Mouse (Mus musculus) embryonic facial prominence, embryonic 12.5 days (tissue): ENCODE data around the gene Foxo1. TPM values are rescaled to one million over a fixed set of nuclear protein-coding genes. Genes with fewer than 3 reads are reported as not detected.

Experiments used
- ATAC-seq: fragments of 200-750 bp; cut with Nextera tagmentation; 2 replicates; pipeline ENCODE4 v1.8.0; 2017; ENCODE audit not compliant: insufficient number of reproducible peaks, insufficient read depth, low FRiP score, low TSS enrichment
- H3K27ac ChIP-seq: fragments of 300-500 bp; sonication (generic); 2 replicates; pipeline ENCODE4 v1.5.1; 2016; ENCODE audit warnings: mild to moderate bottlenecking
- H3K27me3 ChIP-seq: fragments of 300-500 bp; sonication (generic); 2 replicates; pipeline ENCODE4 v1.6.1; 2016; ENCODE audit warnings: mild to moderate bottlenecking, moderate library complexity
- H3K36me3 ChIP-seq: fragments of 300-500 bp; sonication (generic); 2 replicates; pipeline ENCODE4 v1.6.1; 2016; ENCODE audit warnings: mild to moderate bottlenecking
- H3K4me1 ChIP-seq: fragments of 300-500 bp; sonication (generic); 2 replicates; pipeline ENCODE4 v1.6.1; 2016
- H3K4me2 ChIP-seq: fragments of 300-500 bp; sonication (generic); replicated peaks from 2 replicates; pipeline ENCODE4 v1.6.1; 2016; ENCODE audit warnings: mild to moderate bottlenecking, moderate library complexity
- H3K4me3 ChIP-seq: fragments of 300-500 bp; sonication (generic); 2 replicates; pipeline ENCODE4 v1.5.1; 2016; ENCODE audit warnings: mild to moderate bottlenecking
- H3K9ac ChIP-seq: fragments of 300-500 bp; sonication (generic); 2 replicates; pipeline ENCODE4 v1.6.1; 2016; ENCODE audit warnings: mild to moderate bottlenecking, moderate library complexity
- H3K9me3 ChIP-seq: fragments of 300-500 bp; sonication (generic); 2 replicates; pipeline ENCODE4 v1.6.1; 2016; ENCODE audit warnings: mild to moderate bottlenecking, moderate library complexity
- WGBS: fragments of 180-500 bp; shearing (Covaris S2); methylation state at CpG from one replicate; pipeline ENCODE4 v1.1.7; 2016; 5-methylcytosine and 5-hydroxymethylcytosine counted together
- polyA plus RNA-seq: library from polyadenylated mRNA; unstranded; fragments of >200 nt; fragmentation: Nextera tagmentation; extraction: Ambion mirVana; gene quantifications from 2 replicates; pipeline ENCODE4 v1.2.1, GENCODE M21; 2016

The Foxo1 gene
- polyA plus RNA-seq, 1 experiment from 2014 or later, result 7.7 TPM

DNA sequence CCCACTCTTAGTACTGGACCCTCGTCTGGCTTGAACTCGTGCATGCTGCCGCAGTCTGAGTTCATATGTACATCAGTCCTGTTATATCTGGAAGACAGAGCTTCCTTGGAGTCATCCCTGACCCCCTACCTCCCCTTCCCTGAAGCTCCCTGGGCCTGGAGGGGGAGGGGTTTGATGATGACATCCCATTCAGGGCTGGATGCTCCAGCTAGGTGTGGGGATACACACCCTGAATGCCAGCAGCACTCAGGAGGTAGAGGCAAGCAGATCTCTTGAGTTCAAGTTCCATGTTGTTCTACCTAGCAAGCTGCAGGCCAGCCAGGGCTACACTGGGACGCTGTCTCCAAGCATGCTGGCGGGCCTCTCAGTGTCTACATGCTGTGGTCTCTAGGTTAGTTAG lies 56.9 kb downstream of the Foxo1 start:
- Histone ChIP-seq H3K36me3 (no peaks in the 10 kb centered on the region), H3K4me3 (no peak overlapping the region), H3K9ac (no peak overlapping the region), H3K4me2 (no peak overlapping the region), H3K27me3 (no peaks in the 10 kb centered on the region), H3K4me1 (peaks cover 14% of the 10 kb centered on the region), H3K9me3 (no peaks in the 10 kb centered on the region), H3K27ac (no peak overlapping the region)
- no peak for ATAC-seq
- WGBS, result 94% methylated on average over 5 of the region's 5 CpGs

DNA sequence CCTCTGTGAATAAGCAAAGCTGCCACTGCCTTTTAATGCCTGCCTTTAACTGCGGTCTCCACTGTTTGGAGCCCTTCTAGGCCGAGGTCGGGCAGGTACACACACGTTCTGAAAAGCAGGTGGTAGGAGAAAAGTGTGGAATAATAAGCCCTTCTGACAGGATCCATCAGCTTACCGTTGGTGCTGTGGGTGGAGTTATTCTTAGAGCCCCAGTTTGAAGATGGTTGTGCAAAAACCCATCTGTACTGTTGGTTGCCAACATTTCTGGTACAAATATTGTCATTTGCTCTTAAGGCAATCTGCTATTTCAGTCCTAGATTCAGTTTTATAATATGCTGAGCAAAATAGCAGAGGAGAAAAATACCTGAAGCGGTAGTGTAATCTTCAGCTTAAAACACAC lies 58.6 kb downstream of the Foxo1 start:
- H3K27ac ChIP-seq, result no peak overlapping the region
- no peaks in the 10 kb centered on the region for H3K36me3 ChIP-seq
- H3K4me2 ChIP-seq, result no peak overlapping the region
- no peak overlapping the region for H3K4me3 ChIP-seq
- no peak for ATAC-seq
- WGBS, result 80% methylated on average over 6 of the region's 6 CpGs
- no peaks in the 10 kb centered on the region for H3K27me3 ChIP-seq
- H3K9me3 ChIP-seq, result no peaks in the 10 kb centered on the region
- peaks cover 14% of the 10 kb centered on the region for H3K4me1 ChIP-seq
- H3K9ac ChIP-seq, result no peak overlapping the region

DNA sequence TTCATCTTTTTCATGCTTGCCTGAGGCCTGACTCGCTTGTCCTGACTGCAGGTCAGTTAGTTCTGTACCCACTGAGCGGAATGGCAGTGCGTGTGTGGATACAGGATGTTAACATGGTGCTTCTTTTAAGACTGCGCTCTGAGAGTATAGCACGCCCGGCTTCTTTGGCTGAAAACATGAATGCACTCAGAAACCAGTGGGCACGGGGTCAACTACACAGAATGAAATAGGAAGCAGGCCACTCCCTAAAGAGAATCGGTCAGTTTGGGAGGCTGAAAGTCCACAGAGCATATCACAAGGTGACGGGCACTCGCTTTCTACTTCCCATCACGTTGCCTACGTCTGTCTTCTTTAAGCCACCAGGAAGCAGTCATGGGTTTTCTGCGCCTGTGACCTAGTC lies 59.0 kb downstream of the Foxo1 start:
- H3K4me2 ChIP-seq, result no peak overlapping the region
- no peak overlapping the region for H3K9ac ChIP-seq
- H3K36me3 ChIP-seq, result no peaks in the 10 kb centered on the region
- H3K4me3 ChIP-seq, result no peak overlapping the region
- 80% methylated on average over 13 of the region's 13 CpGs for WGBS
- ATAC-seq, result no peak
- no peaks in the 10 kb centered on the region for H3K9me3 ChIP-seq
- H3K27ac ChIP-seq, result no peak overlapping the region
- H3K4me1 ChIP-seq, result peaks cover 9% of the 10 kb centered on the region
- no peaks in the 10 kb centered on the region for H3K27me3 ChIP-seq

DNA sequence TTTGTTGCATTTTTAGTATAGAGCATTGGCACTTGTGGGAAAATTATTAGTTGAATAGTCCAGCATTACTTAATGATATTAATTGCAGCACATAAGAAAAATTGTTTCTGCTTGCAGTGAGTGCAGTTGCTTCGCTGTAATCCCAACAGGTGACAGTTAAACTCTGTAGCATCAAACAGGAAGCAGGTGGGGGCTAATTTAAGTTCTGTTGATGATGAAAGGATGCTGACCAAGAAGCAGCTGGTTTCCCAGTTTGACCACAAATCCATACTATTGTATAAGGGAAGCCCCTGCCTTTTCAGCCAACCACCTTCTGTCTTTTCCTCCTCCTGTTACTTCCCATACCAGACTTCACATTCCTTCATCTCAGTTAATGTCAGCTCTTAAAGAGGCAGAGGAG lies 63.6 kb downstream of the Foxo1 start:
- no peak for ATAC-seq
- no peaks in the 10 kb centered on the region for H3K4me1 ChIP-seq
- 87% methylated on average over 1 of the region's 1 CpGs for WGBS
- H3K36me3 ChIP-seq, result no peaks in the 10 kb centered on the region
- no peak overlapping the region for H3K27ac ChIP-seq
- no peak overlapping the region for H3K9ac ChIP-seq
- H3K27me3 ChIP-seq, result no peaks in the 10 kb centered on the region
- H3K4me3 ChIP-seq, result no peak overlapping the region
- no peak overlapping the region for H3K4me2 ChIP-seq
- H3K9me3 ChIP-seq, result no peaks in the 10 kb centered on the region

DNA sequence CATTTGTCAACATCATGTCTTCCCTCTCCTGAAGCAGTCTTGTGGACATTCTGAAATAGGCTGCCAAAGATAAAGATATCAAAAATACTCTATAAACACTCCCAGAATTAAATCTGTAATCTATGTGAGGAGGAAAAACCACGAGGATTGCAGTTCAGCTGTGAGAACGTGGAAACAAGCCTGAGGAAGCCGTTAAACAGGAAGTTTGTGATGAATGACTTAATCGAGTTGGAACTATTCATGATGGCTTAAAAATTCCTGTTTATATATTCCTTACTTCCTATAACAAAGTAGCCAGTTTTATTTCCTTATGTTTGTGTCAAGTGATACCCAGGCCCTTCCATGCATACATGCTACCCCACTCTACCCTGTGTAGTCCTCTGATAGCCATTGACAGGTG lies 70.6 kb downstream of the Foxo1 start:
- Histone ChIP-seq H3K27ac (no peak overlapping the region), H3K9me3 (no peaks in the 10 kb centered on the region), H3K4me2 (no peak overlapping the region), H3K4me3 (no peak overlapping the region), H3K4me1 (peaks cover 16% of the 10 kb centered on the region), H3K27me3 (no peaks in the 10 kb centered on the region), H3K9ac (no peak overlapping the region), H3K36me3 (no peaks in the 10 kb centered on the region)
- WGBS, result 72% methylated on average over 4 of the region's 4 CpGs
- ATAC-seq, result no peak

DNA sequence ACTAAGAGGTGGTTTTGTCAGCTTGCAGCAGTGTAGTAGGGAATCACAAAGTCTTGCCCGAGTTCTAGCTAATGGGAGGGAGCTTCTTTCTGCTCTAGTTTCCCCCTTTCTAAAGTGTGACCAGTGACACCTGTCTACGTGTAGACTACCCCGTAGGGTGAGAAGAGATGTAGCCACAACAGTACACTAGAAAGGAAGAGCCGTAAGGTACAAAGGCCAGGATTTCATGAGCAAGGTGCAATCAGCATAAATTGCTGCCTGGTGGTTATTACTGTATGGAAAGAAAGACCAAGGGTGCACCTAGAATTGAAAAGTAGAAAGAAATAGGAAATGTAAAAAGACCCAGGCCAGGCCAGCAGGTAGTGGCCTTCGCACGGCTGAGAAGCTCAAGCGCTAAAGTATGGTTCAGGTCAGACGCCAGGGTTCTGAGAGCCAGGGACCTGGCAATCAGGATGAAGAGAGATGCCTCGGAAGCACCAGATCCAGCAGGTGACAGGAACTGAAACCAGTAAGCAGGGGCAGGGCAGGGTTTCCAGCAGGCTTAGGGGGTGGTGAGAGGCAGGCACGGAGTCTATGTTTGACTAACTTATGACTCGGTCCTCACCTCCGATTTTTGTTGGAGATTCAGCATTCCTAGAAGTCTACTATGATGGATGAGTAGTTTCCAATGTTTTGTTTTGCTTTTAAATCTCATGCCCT lies 72.3 kb downstream of the Foxo1 start:
- Histone ChIP-seq H3K27ac (no peak overlapping the region), H3K27me3 (no peaks in the 10 kb centered on the region), H3K4me3 (no peak overlapping the region), H3K36me3 (peaks cover 2% of the 10 kb centered on the region; the same call in 1 of the 2 replicates), H3K9me3 (no peaks in the 10 kb centered on the region), H3K4me2 (no peak overlapping the region), H3K9ac (no peak overlapping the region), H3K4me1 (peaks cover 16% of the 10 kb centered on the region)
- no peak for ATAC-seq
- WGBS, result 90% methylated on average over 12 of the region's 12 CpGs

DNA sequence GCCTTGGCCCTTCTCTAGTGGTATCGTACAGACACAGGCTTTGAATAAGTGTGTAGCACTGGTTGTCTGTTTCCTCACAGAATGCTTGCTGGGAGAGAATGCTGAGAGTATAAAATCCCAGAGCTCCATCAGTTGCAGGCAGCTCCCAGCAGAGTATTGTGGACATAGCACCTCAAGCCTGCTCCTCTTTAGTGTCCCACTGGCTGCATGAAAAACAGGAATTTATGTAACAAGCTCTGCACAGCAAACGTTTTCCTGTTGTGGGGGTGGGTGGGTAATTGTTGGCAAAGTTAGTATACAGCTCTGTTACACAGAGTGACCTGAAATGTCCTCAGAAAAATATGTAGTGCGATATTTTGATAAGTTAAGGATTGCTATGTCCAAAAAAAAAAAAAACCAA lies 74.1 kb downstream of the Foxo1 start:
- H3K9ac ChIP-seq, result no peak overlapping the region

DNA sequence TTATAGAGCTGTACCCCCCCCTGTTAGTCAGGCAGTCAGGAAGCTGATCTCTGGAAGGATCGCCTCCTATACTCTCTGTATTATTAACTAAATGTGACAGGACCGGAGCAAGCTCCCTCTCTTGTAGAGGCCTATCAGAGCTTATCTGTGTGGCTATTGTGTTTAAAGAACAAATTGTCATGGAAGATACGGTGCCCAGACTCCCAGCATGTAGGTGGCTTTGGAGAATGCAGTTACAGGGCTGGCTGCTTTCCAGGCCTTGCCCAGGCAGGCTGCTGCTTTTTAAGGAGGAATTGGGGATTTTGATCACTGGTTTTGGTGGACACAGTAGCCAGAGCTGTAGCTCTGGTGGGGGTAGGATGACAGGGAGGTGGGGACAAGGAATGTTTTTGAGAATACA lies 74.7 kb downstream of the Foxo1 start:
- H3K4me3 ChIP-seq, result no peak overlapping the region
- 24% methylated on average over 3 of the region's 3 CpGs for WGBS
- H3K27me3 ChIP-seq, result no peaks in the 10 kb centered on the region
- 0 out of 2 replicates have a peak overlapping the region, but pooled peaks have one; percentile 61 for H3K27ac ChIP-seq
- no peak overlapping the region for H3K4me2 ChIP-seq
- peaks cover 10% of the 10 kb centered on the region; the same call in 1 of the 2 replicates for H3K36me3 ChIP-seq
- H3K4me1 ChIP-seq, result peaks cover 16% of the 10 kb centered on the region
- ATAC-seq, result no peak
- no peak overlapping the region for H3K9ac ChIP-seq
- no peaks in the 10 kb centered on the region for H3K9me3 ChIP-seq

More for the DNA sequence above, 74.1 kb downstream of the Foxo1 start:
- WGBS, result 56% methylated on average over 3 of the region's 3 CpGs
- no peak overlapping the region for H3K4me2 ChIP-seq
- no peak overlapping the region for H3K27ac ChIP-seq
- no peak for ATAC-seq
- no peaks in the 10 kb centered on the region for H3K9me3 ChIP-seq
- H3K27me3 ChIP-seq, result no peaks in the 10 kb centered on the region
- no peak overlapping the region for H3K4me3 ChIP-seq
- H3K4me1 ChIP-seq, result peaks cover 16% of the 10 kb centered on the region
- H3K36me3 ChIP-seq, result peaks cover 10% of the 10 kb centered on the region; the same call in 1 of the 2 replicates

DNA sequence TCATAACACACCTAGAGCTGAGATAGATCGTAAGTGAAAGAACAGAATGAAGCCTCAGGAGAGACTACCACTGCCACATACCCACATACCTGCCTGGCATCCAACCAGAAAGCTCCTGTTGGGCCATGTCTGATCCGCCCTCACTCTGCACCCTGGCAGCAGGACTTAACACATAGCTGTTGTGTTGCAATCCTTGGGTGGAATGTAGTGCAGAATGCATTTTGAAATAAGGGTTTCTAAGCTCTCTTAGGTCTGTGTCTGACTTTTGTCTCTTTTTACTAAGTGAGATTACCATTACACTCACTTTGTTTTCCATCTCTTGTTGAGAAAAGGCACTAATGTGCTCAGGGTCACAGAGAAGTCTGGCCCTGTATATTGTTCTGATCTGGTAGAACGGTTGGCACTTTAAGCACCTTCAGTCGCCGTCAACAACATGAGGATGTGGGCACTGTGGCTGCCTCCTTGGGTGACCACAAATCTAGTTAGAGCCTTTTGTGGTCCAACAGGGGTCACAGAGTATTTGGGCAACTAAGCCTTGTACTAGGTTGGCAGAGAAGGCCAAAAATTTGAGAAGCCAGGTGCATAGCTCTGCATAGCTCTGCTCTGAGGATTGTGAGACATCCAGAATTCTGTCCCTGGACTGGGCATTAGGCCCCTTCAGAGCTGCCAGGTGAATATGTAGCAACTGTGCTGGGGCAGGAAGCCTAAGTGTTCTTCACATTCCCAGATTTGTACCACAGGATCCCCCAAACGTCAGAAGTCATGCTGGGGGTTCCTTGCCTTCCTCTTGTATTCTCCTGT lies 75.3 kb downstream of the Foxo1 start:
- no peaks in the 10 kb centered on the region for H3K9me3 ChIP-seq
- H3K4me2 ChIP-seq, result no peak overlapping the region
- H3K9ac ChIP-seq, result no peak overlapping the region
- H3K36me3 ChIP-seq, result peaks cover 10% of the 10 kb centered on the region; the same call in 1 of the 2 replicates
- H3K27me3 ChIP-seq, result no peaks in the 10 kb centered on the region
- 77% methylated on average over 6 of the region's 6 CpGs for WGBS
- no peak overlapping the region for H3K27ac ChIP-seq
- no peak overlapping the region for H3K4me3 ChIP-seq
- H3K4me1 ChIP-seq, result peaks cover 16% of the 10 kb centered on the region
- ATAC-seq, result no peak

DNA sequence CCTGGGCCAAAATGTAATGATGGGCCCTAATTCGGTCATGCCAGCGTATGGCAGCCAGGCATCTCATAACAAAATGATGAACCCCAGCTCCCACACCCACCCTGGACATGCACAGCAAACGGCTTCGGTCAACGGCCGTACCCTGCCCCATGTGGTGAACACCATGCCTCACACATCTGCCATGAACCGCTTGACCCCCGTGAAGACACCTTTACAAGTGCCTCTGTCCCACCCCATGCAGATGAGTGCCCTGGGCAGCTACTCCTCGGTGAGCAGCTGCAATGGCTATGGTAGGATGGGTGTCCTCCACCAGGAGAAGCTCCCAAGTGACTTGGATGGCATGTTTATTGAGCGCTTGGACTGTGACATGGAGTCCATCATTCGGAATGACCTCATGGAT lies 77.7 kb downstream of the Foxo1 start:
- Histone ChIP-seq H3K9me3 (no peaks in the 10 kb centered on the region), H3K4me3 (no peak overlapping the region), H3K4me2 (no peak overlapping the region), H3K9ac (no peak overlapping the region), H3K27me3 (no peaks in the 10 kb centered on the region), H3K36me3 (peaks cover 10% of the 10 kb centered on the region; the same call in 1 of the 2 replicates), H3K4me1 (peaks cover 12% of the 10 kb centered on the region), H3K27ac (no peak overlapping the region)
- ATAC-seq, result no peak
- WGBS, result 96% methylated on average over 11 of the region's 11 CpGs

DNA sequence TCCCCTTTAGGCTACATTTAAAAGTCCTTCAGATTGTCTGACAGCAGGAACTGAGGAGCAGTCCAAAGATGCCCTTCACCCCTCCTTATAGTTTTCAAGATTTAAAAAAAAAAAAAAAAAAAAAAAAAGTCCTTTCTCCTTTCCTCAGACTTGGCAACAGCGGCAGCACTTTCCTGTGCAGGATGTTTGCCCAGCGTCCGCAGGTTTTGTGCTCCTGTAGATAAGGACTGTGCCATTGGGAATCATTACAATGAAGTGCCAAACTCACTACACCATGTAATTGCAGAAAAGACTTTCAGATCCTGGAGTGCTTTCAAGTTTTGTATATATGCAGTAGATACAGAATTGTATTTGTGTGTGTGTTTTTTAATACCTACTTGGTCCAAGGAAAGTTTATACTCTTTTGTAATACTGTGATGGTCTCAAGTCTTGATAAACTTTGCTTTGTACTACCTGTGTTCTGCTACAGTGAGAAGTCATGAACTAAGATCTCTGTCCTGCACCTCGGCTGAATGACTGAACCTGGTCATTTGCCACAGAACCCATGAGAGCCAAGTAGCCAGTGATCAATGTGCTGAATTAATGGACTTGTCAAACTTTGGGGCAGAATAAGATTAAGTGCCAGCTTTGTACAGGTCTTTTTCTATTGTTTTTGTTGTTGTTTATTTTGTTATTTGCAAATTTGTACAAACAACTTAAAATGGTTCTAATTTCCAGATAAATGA lies 79.0 kb downstream of the Foxo1 start:
- no peak overlapping the region for H3K27ac ChIP-seq
- no peak overlapping the region for H3K9ac ChIP-seq
- no peaks in the 10 kb centered on the region for H3K9me3 ChIP-seq
- 82% methylated on average over 4 of the region's 4 CpGs for WGBS
- ATAC-seq, result no peak
- no peak overlapping the region for H3K4me3 ChIP-seq
- H3K27me3 ChIP-seq, result no peaks in the 10 kb centered on the region
- H3K36me3 ChIP-seq, result peaks cover 10% of the 10 kb centered on the region; the same call in 1 of the 2 replicates
- H3K4me1 ChIP-seq, result peaks cover 7% of the 10 kb centered on the region
- H3K4me2 ChIP-seq, result no peak overlapping the region
